Mouse (Mus musculus) right cerebral cortex, postnatal 36 days (tissue): Measurements from ENCODE around the gene Srgap2.
"Not testable (repeated sequence)": the region's sequence is repeated elsewhere in the genome, so short reads cannot be mapped to it uniquely, and the experiment has no call there.

Experiments used
- DNase-seq, 2 experiments: peaks; one replicate each; pipeline ENCODE4 v3.0.0; 2022; ENCODE audit warnings: low spot score in 2 of 2, mixed read lengths in 1 of 2

Gene Srgap2

DNA sequence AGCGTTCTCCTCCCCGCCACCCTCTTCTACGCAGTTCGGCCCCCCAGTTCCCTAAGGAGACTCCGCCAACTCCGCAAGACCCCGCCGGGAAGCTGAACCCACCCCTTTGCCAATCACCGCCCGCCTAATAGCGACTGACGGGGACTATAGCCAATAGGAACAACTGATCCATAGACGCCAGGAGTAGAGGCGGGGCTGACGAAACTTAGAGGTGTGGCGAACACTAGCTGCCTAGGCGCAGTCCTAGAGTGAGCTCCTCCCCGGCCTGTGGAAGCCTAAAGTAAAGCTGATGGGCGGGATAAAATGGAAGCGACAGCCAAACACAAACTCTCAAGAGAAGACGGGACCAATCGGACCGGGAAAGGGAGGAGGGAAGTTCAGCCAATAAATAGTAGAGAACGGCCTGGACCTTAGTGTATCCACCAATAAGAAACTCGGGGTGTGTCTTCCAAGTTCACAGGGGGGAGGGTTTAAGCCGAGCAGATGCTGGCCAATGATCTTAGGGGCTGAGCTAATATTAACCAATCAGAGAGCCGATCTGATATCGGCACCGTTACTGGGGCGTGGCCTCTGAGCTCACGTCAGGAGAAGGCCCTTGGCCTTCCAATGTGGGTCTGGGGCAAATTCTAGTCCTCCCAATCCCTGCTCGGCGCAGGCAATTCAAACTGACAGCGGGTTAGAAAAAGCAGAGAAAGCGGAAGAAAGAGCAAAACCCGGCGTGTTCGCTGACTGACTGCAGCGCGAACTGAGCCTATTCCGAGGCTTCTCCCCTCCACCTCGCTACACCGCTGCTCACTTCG lies at the start of gene Srgap2, which contains the start of gene Fam72a:
Gene Srgap2, minus strand, starts transcription at position 72 of the 800 bp plus-strand sequence.
Gene Fam72a, plus strand, starts transcription at position 623 of the 800 bp plus-strand sequence.
- peak; percentile 97 to 99 for DNase-seq

DNA sequence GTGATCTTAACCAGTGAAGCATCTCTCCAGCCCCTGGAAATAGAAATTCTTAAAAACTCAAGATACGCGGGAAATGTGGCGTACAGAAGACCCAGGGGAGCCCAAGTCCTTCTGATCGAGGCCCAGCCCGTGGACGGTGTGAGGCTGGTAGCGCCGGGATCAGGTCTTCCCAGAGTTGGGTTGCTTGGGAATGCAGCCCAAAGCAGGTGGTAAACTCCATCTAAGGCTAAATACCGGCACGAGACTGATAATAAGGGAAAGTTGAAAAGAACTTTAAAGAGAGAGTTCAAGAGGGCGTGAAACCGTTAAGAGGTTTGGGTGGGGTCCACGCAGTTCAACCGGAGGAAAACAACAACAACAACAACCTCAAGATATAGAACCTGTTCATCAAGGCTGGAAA lies 46.6 kb upstream of the Srgap2 start:
- no peak for DNase-seq

DNA sequence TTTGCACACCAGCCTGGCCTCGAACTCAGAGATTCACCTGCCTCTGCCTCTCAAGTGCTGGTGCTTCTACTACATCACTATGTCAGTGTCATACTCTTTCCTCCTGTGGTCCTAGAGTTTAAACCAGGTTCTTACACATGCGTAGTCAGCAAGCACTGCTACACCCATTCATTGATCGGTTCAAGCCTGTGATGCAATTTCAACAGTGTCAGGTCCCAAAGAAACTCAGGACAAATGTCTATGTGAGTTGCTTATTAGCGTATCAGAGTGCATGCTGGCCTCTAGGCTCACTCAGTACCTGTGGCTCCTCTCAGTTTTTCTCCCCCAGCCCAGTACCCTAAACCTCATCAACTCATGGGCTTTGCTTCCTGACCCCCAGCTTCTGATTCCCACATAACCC lies 43.2 kb upstream of the Srgap2 start:
- DNase-seq: no peak

DNA sequence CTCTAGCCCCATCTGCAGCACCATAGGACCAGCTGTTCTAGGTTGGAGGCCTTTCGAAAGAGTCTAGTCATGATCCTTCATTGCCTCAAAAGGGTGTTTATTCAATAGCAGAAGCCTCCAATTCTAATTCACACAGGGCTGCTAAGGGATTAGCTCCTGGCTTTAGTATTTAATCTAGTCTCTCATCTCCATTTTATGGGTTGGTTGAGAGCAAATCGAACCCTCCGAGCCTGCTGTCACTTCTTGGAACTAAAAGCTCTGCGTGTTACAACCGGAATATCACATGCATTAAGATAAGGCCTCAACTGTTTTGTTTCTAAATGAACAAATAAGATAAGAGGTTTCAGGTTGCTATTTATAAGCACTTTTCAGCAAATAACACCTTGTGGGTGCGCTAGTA lies 42.6 kb upstream of the Srgap2 start:
- DNase-seq: no peak

DNA sequence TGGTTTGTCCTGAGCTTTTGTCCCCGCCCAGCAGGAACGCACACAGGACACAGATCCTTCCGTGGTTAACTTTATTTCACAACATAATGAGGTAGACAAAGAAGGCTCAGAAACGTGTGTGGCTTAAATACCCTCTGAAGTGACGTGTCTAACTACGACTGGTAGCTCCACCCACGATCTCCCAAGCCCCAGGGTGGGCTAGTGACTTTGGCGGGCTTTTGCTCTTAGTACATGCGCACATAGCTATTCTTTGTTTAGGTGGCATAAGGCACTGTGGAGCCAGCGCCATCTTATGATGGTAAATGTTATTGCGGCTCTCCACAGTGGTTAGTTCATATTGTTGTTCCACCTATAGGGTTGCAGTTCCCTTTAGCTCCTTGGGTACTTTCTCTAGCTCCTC lies 38.9 kb upstream of the Srgap2 start:
- DNase-seq: not testable (repeated sequence)

DNA sequence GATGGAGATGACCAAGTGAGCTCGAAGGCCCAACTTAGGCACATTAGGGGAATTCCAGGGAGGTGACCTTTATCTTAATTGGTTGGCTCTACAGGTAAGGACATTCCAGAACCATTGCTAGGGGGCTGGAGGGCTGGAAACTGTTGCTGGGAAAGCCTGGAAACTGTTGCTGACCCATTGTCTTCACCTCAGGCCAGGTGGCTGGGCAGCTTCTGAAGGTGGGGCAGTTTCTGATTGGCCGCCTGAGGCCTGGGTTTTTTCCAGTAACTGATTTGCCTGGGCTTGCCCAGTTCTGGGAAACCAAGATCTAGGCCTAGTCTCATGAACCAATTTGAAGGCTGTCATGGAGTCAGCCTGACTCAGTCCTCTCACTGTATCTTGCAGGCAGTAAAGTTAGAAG lies 34.9 kb upstream of the Srgap2 start:
- no peak for DNase-seq

DNA sequence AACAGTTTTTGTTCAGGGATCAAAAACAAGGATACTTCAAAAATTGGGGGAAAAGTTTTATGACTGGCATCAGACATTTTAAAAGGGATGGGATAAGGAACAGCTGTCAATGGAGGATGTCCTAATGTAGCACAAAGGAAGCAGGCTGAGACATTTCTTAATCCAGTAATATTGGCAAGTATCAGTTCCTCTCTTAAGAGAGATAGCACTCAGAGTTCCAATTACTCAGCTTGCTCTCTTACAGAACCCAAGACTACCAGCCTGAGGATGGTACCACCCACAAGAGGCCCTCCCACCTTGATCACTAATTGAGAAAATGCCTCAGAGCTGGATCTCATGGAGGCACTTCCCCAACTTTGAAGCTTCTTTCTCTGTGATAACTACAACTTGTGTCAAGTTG lies 33.3 kb upstream of the Srgap2 start:
- DNase-seq: no peak

DNA sequence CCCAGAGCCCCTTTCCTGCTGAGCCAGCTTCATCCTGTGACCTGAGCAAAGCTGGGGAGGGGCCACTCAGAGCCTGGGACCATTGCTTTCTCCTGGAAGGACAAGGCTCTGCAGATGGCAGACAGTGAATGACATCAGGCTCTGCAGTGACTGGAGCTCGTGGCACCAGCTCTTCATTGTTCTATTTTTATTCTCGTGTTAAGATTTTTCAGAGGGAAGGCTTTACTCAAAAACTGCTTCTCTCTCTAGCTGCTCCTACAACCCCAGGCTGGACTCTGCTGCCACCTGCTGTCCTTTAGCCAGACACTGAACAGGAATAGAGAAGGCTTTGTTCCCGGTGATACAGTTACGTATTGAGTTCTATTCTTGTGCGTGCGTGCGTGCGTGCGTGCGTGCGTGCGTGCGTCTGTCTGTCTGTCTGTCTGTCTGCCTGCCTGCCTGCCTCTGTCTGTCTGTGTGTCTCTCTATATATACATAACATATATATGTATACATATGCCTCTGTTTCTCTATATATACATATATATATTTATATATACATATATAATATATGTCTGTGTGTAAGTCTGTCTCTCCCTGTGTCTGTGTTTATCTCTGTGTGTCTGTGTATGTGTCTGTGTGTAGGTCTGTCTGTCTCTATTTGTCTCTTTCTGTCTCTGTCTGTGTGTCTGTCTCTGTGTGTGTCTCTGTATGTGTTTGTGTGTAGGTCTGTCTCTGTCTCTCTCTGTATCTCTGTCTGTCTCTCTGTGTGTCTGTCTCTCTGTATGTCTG lies 28.1 kb upstream of the Srgap2 start:
- DNase-seq: peak; percentile 76 to 79

DNA sequence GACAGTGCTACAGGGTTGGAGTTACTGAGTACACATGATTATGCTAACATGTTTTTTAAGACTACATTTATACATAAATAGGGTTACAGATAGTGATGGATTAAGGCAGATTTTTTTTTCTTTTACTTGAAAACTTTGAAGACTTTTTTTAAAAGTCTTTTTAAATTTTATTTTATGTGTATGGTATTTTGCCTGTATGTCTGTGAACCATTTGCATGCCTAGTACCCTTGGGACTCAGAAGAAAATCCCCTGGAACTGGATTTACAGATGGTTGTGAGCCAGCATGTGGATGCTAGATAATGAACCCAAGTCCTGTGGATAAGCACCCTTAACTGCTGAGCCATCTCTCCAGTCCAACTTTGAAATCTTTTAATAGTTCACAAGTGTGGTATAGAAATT lies 26.3 kb upstream of the Srgap2 start:
- DNase-seq: no peak

DNA sequence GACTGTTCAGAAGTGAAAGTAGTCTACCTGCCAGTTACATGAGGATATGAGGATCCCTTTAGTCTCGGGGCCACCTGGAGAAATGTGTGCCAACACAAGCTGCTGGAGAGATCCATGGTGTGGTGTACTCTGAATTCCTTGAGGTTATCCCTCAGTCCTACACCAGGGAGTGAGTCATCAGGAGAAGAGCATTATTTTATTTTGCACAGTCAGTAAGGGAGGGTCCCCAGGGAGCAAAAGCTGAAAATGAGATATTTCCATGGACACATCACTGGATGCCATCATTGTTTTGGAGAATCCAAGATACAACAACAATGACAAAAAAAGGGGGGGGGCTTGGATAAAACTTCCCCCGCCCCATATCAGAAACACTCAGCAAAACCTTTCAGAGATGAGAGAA lies 24.8 kb upstream of the Srgap2 start:
- no peak for DNase-seq

DNA sequence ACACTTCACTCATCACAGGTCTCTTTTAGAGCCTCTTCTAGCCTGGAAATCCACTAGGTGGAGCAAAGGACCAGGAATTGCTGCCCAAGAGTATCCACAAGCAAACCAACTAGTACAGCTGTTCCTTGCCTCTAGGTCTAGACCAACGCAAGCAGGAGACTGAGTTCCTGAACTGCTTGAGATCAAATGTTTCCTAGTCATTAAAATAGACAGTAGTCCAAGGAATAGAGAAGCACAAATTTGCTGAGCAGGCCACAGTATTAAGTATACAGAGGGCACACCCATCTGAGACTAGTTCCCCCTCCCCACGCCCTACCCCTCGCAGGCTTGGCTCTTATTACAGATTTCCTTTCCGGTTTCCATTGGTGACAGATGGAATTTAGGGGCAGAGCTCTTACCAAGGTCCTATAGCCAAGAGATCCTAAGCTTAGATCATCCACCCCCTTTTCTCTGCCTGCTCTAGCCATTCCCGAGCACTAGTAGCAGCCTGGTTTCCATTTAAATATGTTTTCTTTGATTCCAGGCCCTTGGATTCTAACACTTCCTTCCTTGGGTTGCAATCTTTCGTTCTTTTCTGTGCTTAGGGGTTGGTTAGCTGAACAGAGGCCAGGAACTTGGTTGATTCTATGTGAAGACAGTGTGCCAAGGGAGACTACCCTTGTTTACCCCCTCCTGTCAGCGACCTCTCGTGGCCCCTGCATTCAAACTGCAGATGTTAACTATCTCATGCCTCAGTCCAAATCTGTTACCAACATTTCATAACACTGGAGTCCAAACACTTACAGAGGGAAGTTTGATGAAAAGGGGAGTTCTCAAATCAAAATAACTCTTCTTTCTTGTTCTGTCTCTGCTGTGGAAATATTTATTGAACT lies 21.6 kb upstream of the Srgap2 start:
- DNase-seq: peak; percentile 16 to 20

DNA sequence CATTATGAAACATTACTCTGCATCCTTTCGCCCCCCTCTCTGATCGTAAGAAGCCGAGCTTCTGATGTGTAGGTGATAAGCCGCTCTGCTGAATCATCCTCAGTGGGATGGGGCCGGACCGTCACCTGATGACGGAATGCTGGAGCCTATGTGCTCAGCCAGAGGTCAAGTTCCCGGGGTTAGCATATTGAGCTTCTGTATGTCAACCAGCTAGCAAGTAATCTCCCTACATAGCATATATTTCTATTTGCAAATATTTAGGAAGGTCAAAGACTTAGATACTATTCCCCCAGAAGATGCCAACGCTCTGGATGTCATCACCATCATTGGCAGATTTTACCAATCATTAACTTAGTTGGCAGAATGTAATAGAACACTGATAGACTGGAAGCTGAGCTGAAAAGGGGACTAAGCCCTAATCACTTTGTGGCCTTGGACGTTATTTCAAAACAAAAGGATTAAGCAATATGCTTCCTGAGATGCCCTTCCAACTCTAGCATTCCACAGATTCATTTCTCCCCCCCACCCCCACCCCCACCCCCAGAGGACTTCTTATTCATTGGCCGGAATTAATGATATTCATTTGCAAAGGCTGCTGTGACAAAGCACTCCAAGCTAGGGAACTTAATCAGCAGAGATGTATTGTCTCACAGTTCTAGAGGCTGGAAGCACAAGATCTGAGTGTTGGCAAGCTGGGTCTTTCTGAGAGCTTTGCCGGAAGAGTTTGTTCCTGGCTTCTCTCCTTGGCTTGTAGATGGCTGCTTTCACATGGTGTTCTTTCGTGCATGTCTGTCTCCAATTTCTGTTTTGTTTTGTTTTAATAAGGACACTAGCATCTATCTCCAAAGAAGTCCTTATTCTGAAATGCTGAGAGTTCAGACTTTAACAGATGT lies 19.9 kb upstream of the Srgap2 start:
- DNase-seq: no peak

DNA sequence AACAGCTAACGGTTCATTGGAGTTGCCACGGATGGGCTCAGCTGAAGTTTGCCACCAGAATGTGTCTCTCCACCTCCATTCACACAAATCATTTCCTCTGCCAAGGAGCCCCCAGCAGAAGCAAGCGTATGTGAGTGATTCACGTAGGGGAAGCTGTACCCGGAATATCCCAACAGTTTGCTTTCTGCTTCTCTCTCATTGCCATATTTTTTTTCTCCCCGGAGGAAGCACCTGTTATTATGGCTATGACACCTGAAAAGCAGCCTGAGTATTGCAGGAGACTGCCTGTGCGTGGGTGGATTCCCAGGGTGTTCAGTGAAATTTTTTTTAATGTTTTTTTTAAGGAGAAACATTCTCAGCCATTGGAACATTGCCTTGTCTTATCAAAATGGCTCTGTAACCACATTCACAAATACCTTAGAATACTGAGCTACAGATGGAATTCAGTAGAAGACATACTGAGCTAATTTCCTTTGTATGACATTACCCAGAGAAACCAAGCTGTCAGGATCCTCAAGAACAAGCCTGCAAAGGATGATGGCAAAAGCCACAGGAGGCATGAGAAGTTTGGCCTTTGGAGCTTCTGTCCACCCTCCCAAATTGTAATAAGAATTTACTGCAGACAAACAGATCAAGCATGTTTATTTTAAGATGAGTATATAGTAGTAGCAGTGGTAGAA lies 16.9 kb upstream of the Srgap2 start:
- peak in 1 of 2 experiments; percentile 39 for DNase-seq

DNA sequence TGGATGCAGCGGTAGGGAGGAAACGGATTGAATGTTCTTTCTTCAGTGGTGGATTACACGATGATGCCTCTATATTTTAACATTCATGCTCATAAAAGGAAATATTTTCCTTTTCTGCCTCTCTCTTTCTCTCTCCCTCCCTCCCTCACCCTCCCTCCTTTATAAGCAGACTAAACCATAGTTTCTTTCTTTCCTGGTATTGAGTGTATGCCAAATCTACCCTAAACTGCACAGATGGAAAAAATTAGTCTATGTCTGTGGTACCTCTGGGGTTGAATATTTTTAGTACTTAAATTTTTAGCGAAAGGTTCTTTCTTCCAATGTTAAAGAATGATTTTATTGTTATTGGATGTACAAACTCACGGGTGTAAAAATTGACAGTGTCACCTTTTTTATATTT lies 14.8 kb upstream of the Srgap2 start:
- DNase-seq: no peak

DNA sequence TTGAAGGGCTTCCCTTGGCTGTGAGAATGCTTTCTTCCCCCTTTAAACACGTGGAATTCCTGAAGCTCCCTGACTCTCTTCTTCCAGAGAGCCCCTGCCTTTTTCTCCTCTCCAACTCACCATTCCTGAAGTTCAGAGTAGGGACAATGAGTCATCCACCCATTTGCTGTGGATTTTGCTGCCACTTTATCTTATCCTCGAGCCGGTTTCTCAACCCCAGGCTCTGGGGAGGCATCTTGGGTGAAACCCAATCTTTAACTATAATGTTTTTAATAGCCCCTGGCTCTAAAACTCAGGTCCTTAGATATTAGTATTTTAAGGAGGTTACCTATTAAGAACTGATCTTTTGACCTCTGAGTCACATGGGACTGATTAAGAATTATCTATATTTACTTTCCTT lies 14.3 kb upstream of the Srgap2 start:
- no peak for DNase-seq

DNA sequence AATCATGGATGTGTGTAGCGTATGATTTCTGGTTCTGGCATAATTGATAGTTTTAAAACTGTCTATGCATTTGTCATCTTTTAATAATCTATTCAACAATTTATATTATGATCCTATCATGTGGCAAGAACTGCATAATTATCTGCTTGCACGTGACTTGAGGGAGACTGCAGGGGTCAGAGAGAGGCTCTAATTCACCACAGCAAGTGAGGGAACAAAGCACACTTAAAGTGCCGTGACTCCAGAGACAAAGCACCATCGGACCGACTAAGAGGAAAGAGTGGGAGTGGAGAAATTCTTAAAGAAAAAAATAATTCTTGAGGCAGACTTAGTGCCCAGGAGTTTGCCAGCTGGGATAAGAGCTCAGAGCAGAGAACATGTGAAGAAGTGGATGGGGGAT lies 13.6 kb upstream of the Srgap2 start:
- DNase-seq: no peak

DNA sequence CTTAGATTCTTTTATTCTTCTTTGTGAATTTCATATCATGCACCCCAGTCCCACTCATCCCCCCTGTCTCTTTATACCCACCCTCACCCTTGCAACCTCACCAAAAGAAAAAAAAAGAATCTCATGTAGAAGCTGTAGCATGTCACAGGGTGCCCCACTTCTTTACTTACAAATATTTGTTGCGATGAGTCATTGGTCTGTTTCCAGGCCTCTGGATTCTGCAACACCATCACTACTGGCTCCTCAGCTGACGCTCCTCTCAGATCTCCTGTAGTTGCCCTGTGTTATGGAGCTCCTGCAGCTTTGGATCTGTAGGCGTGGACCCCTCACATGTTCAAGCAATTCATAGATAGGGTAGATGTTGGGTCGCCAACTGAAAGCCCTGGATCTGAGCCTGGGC lies 12.6 kb upstream of the Srgap2 start:
- DNase-seq: no peak

DNA sequence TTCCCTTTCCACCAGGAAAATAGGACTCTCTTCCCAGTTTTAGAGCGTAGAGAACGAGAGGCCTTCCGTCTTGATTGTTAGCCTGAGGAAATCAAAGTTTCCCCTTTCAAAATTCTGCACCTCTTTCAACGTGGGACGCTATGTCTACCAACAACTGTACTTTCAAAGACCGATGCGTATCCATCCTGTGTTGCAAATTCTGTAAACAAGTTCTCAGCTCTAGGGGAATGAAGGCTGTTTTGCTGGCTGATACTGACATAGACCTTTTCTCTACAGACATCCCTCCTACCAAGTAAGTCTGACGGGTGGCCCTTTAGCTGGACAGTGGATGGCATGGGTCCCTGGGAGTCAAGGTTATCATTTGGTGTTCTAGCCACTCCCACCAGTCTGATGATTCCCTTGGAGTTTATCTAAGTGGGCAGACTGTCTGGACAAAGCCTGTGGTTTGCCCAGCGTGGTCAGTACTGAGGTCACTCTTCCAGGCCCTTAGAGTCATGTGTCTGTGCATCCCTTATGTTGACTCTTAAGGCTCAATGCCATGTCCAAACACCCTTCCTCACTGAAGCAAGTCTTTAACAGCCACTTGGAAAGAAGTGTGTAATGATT lies 1.5 kb upstream of the Srgap2 start:
- DNase-seq: no peak

DNA sequence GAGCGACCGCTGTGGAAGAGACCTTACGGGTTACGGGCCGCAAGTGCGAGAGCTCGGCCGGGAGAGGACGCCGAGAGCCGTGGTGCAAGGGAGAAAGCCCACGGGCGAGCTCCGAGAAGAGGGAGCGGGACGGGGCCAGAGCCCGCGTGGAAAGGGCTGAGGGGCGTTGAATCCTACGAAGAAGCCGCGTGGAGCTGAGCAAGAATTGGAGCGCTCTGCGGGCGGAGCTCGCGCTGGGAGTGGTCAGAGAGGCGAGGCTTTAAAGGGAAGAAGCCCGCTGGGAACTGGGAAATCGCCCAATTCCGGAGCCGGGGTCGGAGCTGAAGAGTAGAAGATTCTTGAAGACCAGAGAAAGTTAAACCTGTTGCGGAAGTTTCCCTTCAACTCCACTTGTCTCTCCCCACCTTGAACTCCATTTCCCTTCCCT lies 942 bp upstream of the Srgap2 start:
- DNase-seq: peak in 1 of 2 experiments; percentile 29
